Mouse (Mus musculus) CH12.LX (cell line): Measurements from ENCODE around the gene Ndufaf1. TPM values are rescaled to one million over a fixed set of nuclear protein-coding genes. Genes with fewer than 3 reads are reported as not detected.

Source experiments
- DNase-seq: peaks from one replicate; pipeline ENCODE4 v3.0.0-alpha.2; 2013; ENCODE audit errors: extremely low read depth
- H3K27ac ChIP-seq: 2 replicates; pipeline ENCODE4 v1.5.1; 2012; ENCODE audit warnings: low read depth, mild to moderate bottlenecking, control low read depth, moderate library complexity; ENCODE audit not compliant: insufficient read depth
- H3K27me3 ChIP-seq: replicated peaks from 2 replicates; pipeline ENCODE3; 2012; ENCODE audit warnings: inconsistent platforms
- H3K36me3 ChIP-seq, 2 experiments: replicated peaks in 1 of 2; 2 replicates each; pipeline versions ENCODE3 to v1.6.1; 2012; ENCODE audit warnings: inconsistent platforms in 1 of 2, low read length in 1 of 2, mild to moderate bottlenecking in 1 of 2, mixed read lengths in 1 of 2, moderate library complexity in 1 of 2; ENCODE audit not compliant: control insufficient read depth in 1 of 2, insufficient read depth in 1 of 2
- H3K4me1 ChIP-seq, 2 experiments: 2 replicates each; pipeline ENCODE4 v1.6.1; 2012; ENCODE audit warnings: inconsistent platforms in 1 of 2, moderate library complexity in 1 of 2; ENCODE audit not compliant: insufficient read depth in 2 of 2, control insufficient read depth in 1 of 2
- H3K4me2 ChIP-seq: 2 replicates; pipeline ENCODE4 v1.6.1; 2012; ENCODE audit warnings: low read depth, mild to moderate bottlenecking, control low read depth; ENCODE audit not compliant: poor library complexity, insufficient read depth, severe bottlenecking
- H3K4me3 ChIP-seq, 3 experiments: fragments of 150-350 bp in 1 of 3; sonication (generic) in 1 of 3; replicated peaks in 1 of 3; 2 replicates each; pipeline versions ENCODE3 to v1.5.1; 2011 to 2012; ENCODE audit warnings: low read depth in 2 of 3, low read length in 2 of 3, mild to moderate bottlenecking in 2 of 3, moderate library complexity in 2 of 3, control low read depth in 1 of 3, improper control_type of control experiment in 1 of 3, inconsistent platforms in 1 of 3, mixed read lengths in 1 of 3; ENCODE audit not compliant: poor library complexity in 1 of 3
- H3K79me2 ChIP-seq: replicated peaks from 2 replicates; pipeline ENCODE4 v1.6.1; 2012; ENCODE audit warnings: mild to moderate bottlenecking, moderate library complexity; ENCODE audit not compliant: control insufficient read depth, poor library complexity, insufficient read depth, severe bottlenecking; ENCODE audit errors: extremely low read depth
- H3K9ac ChIP-seq: 2 replicates; pipeline ENCODE4 v1.6.1; 2012; ENCODE audit warnings: low read depth, mild to moderate bottlenecking, control low read depth, moderate library complexity; ENCODE audit not compliant: insufficient read depth
- H3K9me3 ChIP-seq: replicated peaks from 2 replicates; pipeline ENCODE3; 2012; ENCODE audit warnings: low read length, inconsistent platforms, mixed read lengths
- CHD1 ChIP-seq: IDR thresholded peaks from 2 replicates; pipeline ENCODE4 v1.6.1; 2012; ENCODE audit warnings: low read depth, low read length, improper control_type of control experiment, inconsistent platforms
- ETS1 ChIP-seq: conservative IDR thresholded peaks from 2 replicates; pipeline ENCODE4 v1.6.1; 2012; ENCODE audit warnings: low read depth, mild to moderate bottlenecking, inconsistent platforms, low read length, improper control_type of control experiment, moderate library complexity
- GABPA ChIP-seq: IDR thresholded peaks from 2 replicates; pipeline ENCODE4 v1.6.1; 2012; ENCODE audit warnings: low read depth, low read length, improper control_type of control experiment, inconsistent platforms; ENCODE audit not compliant: insufficient replicate concordance
- IRF4 ChIP-seq: IDR thresholded peaks from 2 replicates; pipeline ENCODE4 v1.6.1; 2014; ENCODE audit warnings: low read depth, mild to moderate bottlenecking, inconsistent platforms, low read length, improper control_type of control experiment
- JUN ChIP-seq: IDR thresholded peaks from 2 replicates; pipeline ENCODE4 v1.6.1; 2011; ENCODE audit warnings: low read depth, mild to moderate bottlenecking, low read length, improper control_type of control experiment, moderate library complexity; ENCODE audit not compliant: insufficient read depth
- MEF2A ChIP-seq: IDR thresholded peaks from 2 replicates; pipeline ENCODE4 v1.6.1; 2014; ENCODE audit warnings: low read depth, mild to moderate bottlenecking, inconsistent platforms, low read length, improper control_type of control experiment, borderline replicate concordance
- POLR2A ChIP-seq: IDR thresholded peaks from 2 replicates; pipeline ENCODE4 v1.6.1; 2011; ENCODE audit warnings: low read depth, mild to moderate bottlenecking, improper control_type of control experiment, low read length
- POLR2AphosphoS2 ChIP-seq: IDR thresholded peaks from 2 replicates; pipeline ENCODE4 v1.6.1; 2011; ENCODE audit warnings: low read depth, low read length, improper control_type of control experiment
- TBP ChIP-seq: conservative IDR thresholded peaks from 2 replicates; pipeline ENCODE4 v1.6.1; 2011; ENCODE audit warnings: low read depth, low read length, improper control_type of control experiment
- USF1 ChIP-seq: IDR thresholded peaks from 2 replicates; pipeline ENCODE4 v1.6.1; 2014; ENCODE audit warnings: low read depth, mild to moderate bottlenecking, inconsistent platforms, low read length, improper control_type of control experiment
- ZMIZ1 ChIP-seq: IDR thresholded peaks from 2 replicates; pipeline ENCODE4 v1.6.1; 2012; ENCODE audit warnings: low read depth, mild to moderate bottlenecking, inconsistent platforms, low read length, improper control_type of control experiment
- dilution Hi-C: fragments of 300-500 bp; cut with MboI; formaldehyde crosslinking; loops from 2 replicates; pipeline ENCODE4 v1.14.3; 2020; ENCODE audit warnings: low sequenced_read_pairs; ENCODE audit not compliant: extremely low pct_unique_long_range_greater_than_20kb, extremely low pct_ligation_motif_present
- in situ Hi-C: fragments of 300-500 bp; cut with MboI; formaldehyde crosslinking; loops from 3 replicates; pipeline ENCODE4 v1.14.3; 2019; ENCODE audit warnings: low sequenced_read_pairs, low pct_ligation_motif_present, low pct_unique_long_range_greater_than_20kb, mixed read lengths
- polyA plus RNA-seq: library from polyadenylated mRNA; unstranded; fragments of >175 nt; gene quantifications from 2 replicates; pipeline ENCODE4 v1.2.1, GENCODE M21; 2012; ENCODE audit warnings: low read depth; ENCODE audit not compliant: insufficient read length
- total RNA-seq, 2 experiments: library from RNA; depleted of rRNA; stranded (reverse); fragments of 300-350 nt in 1 of 2; fragments of >200 nt in 1 of 2; gene quantifications; 2 replicates each; pipeline ENCODE4 v1.2.3; 2012 to 2014

The Ndufaf1 gene
- total and polyA plus RNA-seq, 3 experiments: 25.1 to 53.6 (median 35.6) TPM

DNA sequence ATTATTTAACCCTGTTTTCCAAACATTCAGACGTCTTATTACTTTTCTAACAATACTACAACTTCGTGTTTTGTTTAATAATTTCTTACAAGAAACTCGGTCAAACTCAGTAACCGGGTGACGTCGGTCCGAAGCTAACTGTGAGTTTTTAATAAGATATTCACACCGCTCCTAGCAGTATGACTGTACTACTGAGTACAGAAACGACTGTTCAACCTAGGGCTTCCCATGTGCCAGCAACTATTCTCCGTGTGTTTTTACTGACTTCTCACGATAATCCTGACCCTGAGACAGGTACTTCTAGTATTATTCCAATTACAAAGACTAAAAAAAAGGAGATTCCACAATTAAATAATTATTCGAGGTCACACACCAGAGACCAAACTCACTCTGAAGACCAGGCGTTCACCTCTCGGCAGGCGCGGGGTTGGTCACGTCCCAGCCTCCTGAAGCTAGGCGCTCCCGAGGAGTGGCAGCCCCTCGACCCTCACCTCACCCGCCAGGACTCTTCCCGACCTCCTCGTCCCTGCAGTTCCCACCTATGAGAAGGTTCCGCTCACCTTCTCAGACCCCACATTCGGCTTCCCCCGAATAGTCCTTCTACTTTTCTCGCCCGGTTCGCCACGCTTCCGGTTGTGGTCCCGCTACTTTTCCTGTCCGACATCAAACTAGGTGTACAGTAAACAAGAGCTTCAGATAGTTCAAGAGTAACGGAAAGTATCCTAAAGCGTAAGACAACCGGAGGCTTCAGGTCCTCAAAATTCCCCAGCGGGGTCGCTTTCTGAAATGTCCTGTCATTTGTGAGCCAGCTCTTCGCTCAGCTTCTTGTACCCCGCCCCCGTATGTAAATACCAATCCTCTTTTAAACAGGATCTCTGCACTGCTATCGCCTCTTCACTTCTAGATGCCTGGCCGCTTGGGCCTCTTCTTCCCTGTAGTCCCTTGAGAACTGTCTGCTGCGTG is at the start of gene Ndufaf1 (continued):
- no peak for TF ChIP-seq JUN

- Histone ChIP-seq H3K36me3 (peaks cover 22 to 65% of the 10 kb centered on the region in 2 experiments), H3K4me1 (peaks cover 0 to 9% of the 10 kb centered on the region in 2 experiments; a peak in 2 of 4 replicates), H3K9me3 (no peaks in the 10 kb centered on the region), H3K27me3 (no peaks in the 10 kb centered on the region), H3K27ac (no peak overlapping the region), H3K4me3 (no peak overlapping the region), H3K9ac (no peak overlapping the region), H3K79me2 (no peaks in the 10 kb centered on the region), H3K4me2 (no peak overlapping the region)
- dilution Hi-C loops: no loop called here
- in situ Hi-C loops: no loop called here
- DNase-seq: peak; percentile 35
- TF ChIP-seq CHD1 (no peak), ETS1 (no peak), TBP (no peak), GABPA (no peak), IRF4 (no peak), POLR2AphosphoS2 (no peak)
Measured at GRCm38 (mm10) chr2:119710011-119710410, 47.4 kb upstream of the Ndufaf1 start.

GRCm38 (mm10) chr2:119707676-119708075 is 45.0 kb upstream of the Ndufaf1 start:
- TF ChIP-seq ZMIZ1 (no peak), POLR2A (no peak), IRF4 (no peak), MEF2A (no peak), USF1 (no peak)
- H3K36me3 ChIP-seq: peaks cover 22 to 62% of the 10 kb centered on the region in 2 experiments
- H3K4me2 ChIP-seq: no peak overlapping the region
- no peaks in the 10 kb centered on the region for H3K27me3 ChIP-seq
- dilution Hi-C loops (no loop called here), in situ Hi-C loops (no loop called here)
- no peak for DNase-seq
- H3K9ac ChIP-seq: no peak overlapping the region
- H3K4me1 ChIP-seq: peaks cover 0 to 9% of the 10 kb centered on the region in 2 experiments; a peak in 2 of 4 replicates
- H3K9me3 ChIP-seq: no peaks in the 10 kb centered on the region
- H3K4me3 ChIP-seq: no peak overlapping the region
- no peaks in the 10 kb centered on the region for H3K79me2 ChIP-seq
- no peak overlapping the region for H3K27ac ChIP-seq
